Mouse (Mus musculus): ENCODE results near the gene Znfx1. TPM values are rescaled to one million over a fixed set of nuclear protein-coding genes. Genes with fewer than 3 reads are reported as not detected.

The Znfx1 gene
- polyA plus RNA-seq, 1 experiment from 2014 or later, result 128 TPM

- Histone ChIP-seq H3K36me3 (ENCODE audit: inconsistent target) (peaks cover 14% of the 10 kb centered on the region), H3K27ac (peak overlapping the region; percentile 69), H3K79me2 (ENCODE audit: inconsistent target) (peaks cover 53% of the 10 kb centered on the region), H3K4me3 (ENCODE audit: inconsistent target) (peak overlapping the region; percentile 69)
- WGBS (ENCODE audit: missing documents), result 8% methylated on average over 6 of the region's 7 CpGs
Observed at GRCm38 (mm10) chr2:167063906-167064496, 1.2 kb upstream of the Znfx1 start.

- Histone ChIP-seq H3K4me3 (ENCODE audit: inconsistent target) (peak overlapping the region; percentile 86), H3K27ac (peak overlapping the region; percentile 95), H3K36me3 (ENCODE audit: inconsistent target) (peaks cover 14% of the 10 kb centered on the region), H3K79me2 (ENCODE audit: inconsistent target) (peaks cover 66% of the 10 kb centered on the region)
- WGBS (ENCODE audit: missing documents), result under 1% methylated on average over 54 of the region's 60 CpGs
Observed at GRCm38 (mm10) chr2:167062497-167062911, 311 bp downstream of the Znfx1 start.

- Histone ChIP-seq H3K4me3 (ENCODE audit: inconsistent target) (peak overlapping the region; percentile 86), H3K27ac (peak overlapping the region; percentile 95), H3K79me2 (ENCODE audit: inconsistent target) (peaks cover 76% of the 10 kb centered on the region), H3K36me3 (ENCODE audit: inconsistent target) (peaks cover 20% of the 10 kb centered on the region)
- WGBS (ENCODE audit: missing documents), result 6% methylated on average over 11 of the region's 11 CpGs
Observed at GRCm38 (mm10) chr2:167061381-167062034, 1.3 kb downstream of the Znfx1 start.

GRCm38 (mm10) chr2:167060761-167061160, 2.1 kb downstream of the Znfx1 start:
- Histone ChIP-seq H3K79me2 (ENCODE audit: inconsistent target) (peaks cover 83% of the 10 kb centered on the region), H3K36me3 (ENCODE audit: inconsistent target) (peaks cover 25% of the 10 kb centered on the region), H3K27ac (peak overlapping the region; percentile 95), H3K4me3 (ENCODE audit: inconsistent target) (peak overlapping the region; percentile 86)

- H3K79me2 ChIP-seq (ENCODE audit: inconsistent target), result peaks cover 87% of the 10 kb centered on the region
- H3K4me3 ChIP-seq (ENCODE audit: inconsistent target), result peak overlapping the region; percentile 86
- peak overlapping the region; percentile 95 for H3K27ac ChIP-seq
- peaks cover 25% of the 10 kb centered on the region for H3K36me3 ChIP-seq (ENCODE audit: inconsistent target)
- 15% methylated on average over 3 of the region's 3 CpGs for WGBS (ENCODE audit: missing documents)
Observed at GRCm38 (mm10) chr2:167060360-167060759, 2.5 kb downstream of the Znfx1 start.

- Histone ChIP-seq H3K79me2 (ENCODE audit: inconsistent target) (peaks cover 91% of the 10 kb centered on the region), H3K36me3 (ENCODE audit: inconsistent target) (peaks cover 25% of the 10 kb centered on the region), H3K27ac (peak overlapping the region; percentile 95), H3K4me3 (ENCODE audit: inconsistent target) (peak overlapping the region; percentile 86)
- 75% methylated on average over 11 of the region's 12 CpGs for WGBS (ENCODE audit: missing documents)
Observed at GRCm38 (mm10) chr2:167059960-167060359, 2.9 kb downstream of the Znfx1 start.

GRCm38 (mm10) chr2:167059536-167059935, 3.3 kb downstream of the Znfx1 start:
- 87% methylated on average over 8 of the region's 8 CpGs for WGBS (ENCODE audit: missing documents)
- H3K79me2 ChIP-seq (ENCODE audit: inconsistent target), result peaks cover 92% of the 10 kb centered on the region
- peak overlapping the region; percentile 86 for H3K4me3 ChIP-seq (ENCODE audit: inconsistent target)
- peak overlapping the region; percentile 95 for H3K27ac ChIP-seq
- peaks cover 26% of the 10 kb centered on the region for H3K36me3 ChIP-seq (ENCODE audit: inconsistent target)

GRCm38 (mm10) chr2:167058814-167059387, 3.9 kb downstream of the Znfx1 start:
- Histone ChIP-seq H3K27ac (peak overlapping the region; percentile 95), H3K36me3 (ENCODE audit: inconsistent target) (peaks cover 28% of the 10 kb centered on the region), H3K4me3 (ENCODE audit: inconsistent target) (peak overlapping the region; percentile 86), H3K79me2 (ENCODE audit: inconsistent target) (peaks cover 92% of the 10 kb centered on the region)
- 87% methylated on average over 3 of the region's 3 CpGs for WGBS (ENCODE audit: missing documents)

GRCm38 (mm10) chr2:167058201-167058600, 4.6 kb downstream of the Znfx1 start:
- H3K36me3 ChIP-seq (ENCODE audit: inconsistent target), result peaks cover 33% of the 10 kb centered on the region
- 25% methylated on average over 3 of the region's 3 CpGs for WGBS (ENCODE audit: missing documents)
- peak overlapping the region; percentile 95 for H3K27ac ChIP-seq

GRCm38 (mm10) chr2:167056942-167057323, 5.9 kb downstream of the Znfx1 start:
- H3K27ac ChIP-seq, result no peak overlapping the region
- H3K79me2 ChIP-seq (ENCODE audit: inconsistent target), result peaks cover 98% of the 10 kb centered on the region
- WGBS (ENCODE audit: missing documents), result 96% methylated on average over 5 of the region's 5 CpGs
- H3K4me3 ChIP-seq (ENCODE audit: inconsistent target), result no peak overlapping the region
- H3K36me3 ChIP-seq (ENCODE audit: inconsistent target), result peaks cover 42% of the 10 kb centered on the region

More at GRCm38 (mm10) chr2:167058201-167058600, 4.6 kb downstream of the Znfx1 start:
- Histone ChIP-seq H3K4me3 (ENCODE audit: inconsistent target) (no peak overlapping the region), H3K79me2 (ENCODE audit: inconsistent target) (peaks cover 92% of the 10 kb centered on the region)

GRCm38 (mm10) chr2:167056210-167056941, 6.4 kb downstream of the Znfx1 start:
- Histone ChIP-seq H3K79me2 (ENCODE audit: inconsistent target) (peaks cover 98% of the 10 kb centered on the region), H3K36me3 (ENCODE audit: inconsistent target) (peaks cover 48% of the 10 kb centered on the region), H3K4me3 (ENCODE audit: inconsistent target) (no peak overlapping the region), H3K27ac (no peak overlapping the region)
- 91% methylated on average over 15 of the region's 15 CpGs for WGBS (ENCODE audit: missing documents)

- Histone ChIP-seq H3K27ac (no peak overlapping the region), H3K79me2 (ENCODE audit: inconsistent target) (peaks cover 98% of the 10 kb centered on the region), H3K36me3 (ENCODE audit: inconsistent target) (peaks cover 56% of the 10 kb centered on the region), H3K4me3 (ENCODE audit: inconsistent target) (no peak overlapping the region)
- WGBS (ENCODE audit: missing documents), result 82% methylated on average over 15 of the region's 15 CpGs
Observed at GRCm38 (mm10) chr2:167055386-167055785, 7.4 kb downstream of the Znfx1 start.

GRCm38 (mm10) chr2:167053127-167053844, 9.5 kb downstream of the Znfx1 start:
- 95% methylated on average over 9 of the region's 9 CpGs for WGBS (ENCODE audit: missing documents)
- peaks cover 77% of the 10 kb centered on the region for H3K36me3 ChIP-seq (ENCODE audit: inconsistent target)
- peaks cover 99% of the 10 kb centered on the region for H3K79me2 ChIP-seq (ENCODE audit: inconsistent target)
- no peak overlapping the region for H3K4me3 ChIP-seq (ENCODE audit: inconsistent target)
- no peak overlapping the region for H3K27ac ChIP-seq

GRCm38 (mm10) chr2:167048698-167049358, 14.0 kb downstream of the Znfx1 start:
- 97% methylated on average over 7 of the region's 8 CpGs for WGBS (ENCODE audit: missing documents)
- Histone ChIP-seq H3K4me3 (ENCODE audit: inconsistent target) (no peak overlapping the region), H3K79me2 (ENCODE audit: inconsistent target) (peaks cover 94% of the 10 kb centered on the region), H3K27ac (no peak overlapping the region), H3K36me3 (ENCODE audit: inconsistent target) (peaks cover 88% of the 10 kb centered on the region)
